Mouse (Mus musculus): Measurements from ENCODE around the gene Gm20521. TPM values are rescaled to one million over a fixed set of nuclear protein-coding genes. Genes with fewer than 3 reads are reported as not detected.
A peak's percentile ranks its signal among the peaks of the same experiment; 100 is the strongest.
"Not testable (repeated sequence)": the region's sequence is repeated elsewhere in the genome, so short reads cannot be mapped to it uniquely, and the experiment has no call there.

Gm20521 gene
- total RNA-seq, 2 experiments from 2014 or later: 2.3 to 4.1 TPM

- DNase-seq (ENCODE audit: low spot score in 2 of 2): peak in 1 of 2 experiments; percentile 32
Observed at GRCm38 (mm10) chr14:54935904-54936830, 52.9 kb downstream of the Gm20521 start, which contains the start of gene Cmtm5. Gene Cmtm5, plus strand, starts transcription at chr14:54936261.

GRCm38 (mm10) chr14:54936831-54937160 is 53.6 kb downstream of the Gm20521 start:
- DNase-seq (ENCODE audit: low spot score in 2 of 2): no peak

GRCm38 (mm10) chr14:54937361-54938182 is 54.3 kb downstream of the Gm20521 start:
- no peak for DNase-seq (ENCODE audit: low spot score in 2 of 2)

GRCm38 (mm10) chr14:54938431-54939219 is 55.4 kb downstream of the Gm20521 start:
- DNase-seq (ENCODE audit: low spot score in 2 of 2): no peak

DNA sequence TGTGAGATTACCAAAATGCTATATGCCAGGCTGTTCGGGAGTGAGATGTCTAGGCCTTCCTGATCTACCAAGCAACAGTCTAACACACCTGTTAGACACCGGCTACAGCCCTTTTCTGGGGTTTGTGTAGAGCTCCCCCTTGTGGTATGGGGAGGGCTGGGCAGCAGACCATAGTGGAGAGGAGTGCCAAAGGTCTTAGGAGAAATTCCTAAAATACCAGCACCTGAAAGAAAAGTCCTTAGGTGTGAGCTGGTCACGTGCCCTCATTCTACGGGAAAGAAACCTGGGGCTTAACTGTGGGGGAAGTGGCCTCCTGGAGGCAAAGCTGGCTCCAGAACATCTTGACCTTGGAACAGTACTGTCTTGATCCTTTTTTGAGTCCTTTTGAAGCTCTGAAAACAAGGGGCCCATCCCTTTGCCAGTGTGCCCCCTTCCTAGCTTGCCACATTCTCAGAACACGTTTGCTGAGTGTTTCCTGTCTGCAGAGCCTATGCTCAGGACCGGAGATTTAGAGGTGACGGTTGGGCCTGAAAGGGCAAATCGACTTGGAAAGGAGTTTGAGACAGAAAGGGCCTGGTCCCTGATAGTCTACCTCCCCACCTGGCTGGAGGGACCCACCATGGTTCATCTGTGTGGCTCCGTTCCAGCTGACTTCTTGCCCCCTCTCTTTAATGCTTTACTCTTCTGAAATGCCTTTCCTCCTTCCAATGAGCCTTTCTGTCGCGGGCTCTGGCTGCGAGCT is 56.4 kb downstream of the Gm20521 start:
- DNase-seq (ENCODE audit: low spot score in 2 of 2): no peak

- DNase-seq (ENCODE audit: low spot score in 2 of 2): no peak
Observed at GRCm38 (mm10) chr14:54940176-54940530, 56.9 kb downstream of the Gm20521 start.

- DNase-seq (ENCODE audit: low spot score in 2 of 2): no peak
Observed at GRCm38 (mm10) chr14:54941024-54941978, 58.1 kb downstream of the Gm20521 start.

DNA sequence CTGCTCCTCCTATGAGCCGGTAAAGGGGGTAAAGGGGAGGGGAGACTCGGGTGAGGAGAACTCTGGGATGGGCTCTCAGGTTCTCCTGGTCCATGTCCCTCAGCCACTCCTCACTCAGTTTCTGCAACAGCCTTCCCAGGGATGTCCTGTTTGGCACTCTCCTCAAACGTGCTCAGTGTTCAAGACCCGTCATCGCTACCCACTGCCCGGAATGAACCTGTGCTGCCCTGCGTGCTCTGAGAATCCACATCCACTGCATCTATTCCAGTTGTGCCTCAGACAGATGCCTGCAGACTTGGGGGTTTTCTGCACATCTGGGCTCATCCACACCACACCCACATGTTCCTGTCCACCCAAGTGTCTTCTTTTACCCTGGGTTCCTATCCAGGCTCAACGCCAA is 59.2 kb downstream of the Gm20521 start:
- no peak for DNase-seq (ENCODE audit: low spot score in 2 of 2)

GRCm38 (mm10) chr14:54943971-54944370 is 60.7 kb downstream of the Gm20521 start:
- DNase-seq (ENCODE audit: low spot score in 2 of 2): no peak

GRCm38 (mm10) chr14:54944939-54945338 is 61.7 kb downstream of the Gm20521 start:
- DNase-seq (ENCODE audit: low spot score in 2 of 2): no peak

- no peak for DNase-seq (ENCODE audit: low spot score in 2 of 2)
Observed at GRCm38 (mm10) chr14:54945975-54946704, 62.9 kb downstream of the Gm20521 start.

GRCm38 (mm10) chr14:54947008-54947407 is 63.8 kb downstream of the Gm20521 start:
- not testable (repeated sequence) for DNase-seq (ENCODE audit: low spot score in 2 of 2)

Other genes with a start within 250 kb of the Gm20521 start
- gene Gm17606, start 242.5 kb upstream of the Gm20521 start, total RNA-seq (2021): not detected
- 1 to 10 TPM; 3.2 to 3.5 TPM for gene Cdh24, start 242.1 kb upstream of the Gm20521 start, total RNA-seq (2021)
- gene 1700123O20Rik, start 197.2 kb upstream of the Gm20521 start, total RNA-seq (2021): 10 to 100 TPM; 25.4 to 27.1 TPM
- gene Acin1, start 196.5 kb upstream of the Gm20521 start, total RNA-seq (2021): 100 to 1,000 TPM; 134 to 165 TPM
- gene Gm29776, start 184.6 kb upstream of the Gm20521 start, total RNA-seq (2021): under 1 TPM in 1 of 2 experiments, not detected in 1; 0.16 TPM
- gene Cebpe, start 171.3 kb upstream of the Gm20521 start, total RNA-seq (2021): not detected
- 1 to 10 TPM; 6.5 to 8.8 TPM for gene Slc7a8, start 101.5 kb upstream of the Gm20521 start, total RNA-seq (2021)
- gene Rnf212b, start 69.3 kb upstream of the Gm20521 start, total RNA-seq (2021): not detected
- gene Homez, start 12.5 kb upstream of the Gm20521 start, total RNA-seq (2021): 1 to 10 TPM; 8.0 to 9.3 TPM
- 1 to 10 TPM; 8.1 to 9.2 TPM for gene Ppp1r3e, start 5.9 kb upstream of the Gm20521 start, total RNA-seq (2021)
- gene Bcl2l2, start 64 bp upstream of the Gm20521 start, total RNA-seq (2021): 10 to 100 TPM; 35.4 to 38.7 TPM
- 100 to 1,000 TPM; 120 to 149 TPM for gene Pabpn1, start 9.1 kb downstream of the Gm20521 start, total RNA-seq (2021)
- gene Slc22a17, start 29.7 kb downstream of the Gm20521 start, total RNA-seq (2021): 10 to 100 TPM; 22.5 to 27.5 TPM
- 10 to 100 TPM; 31.1 to 32.4 TPM for gene Efs, start 42.7 kb downstream of the Gm20521 start, total RNA-seq (2021)
- not detected for gene Il25, start 49.3 kb downstream of the Gm20521 start, total RNA-seq (2021)
- 1 to 10 TPM; 3.8 to 4.1 TPM for gene Cmtm5, start 52.8 kb downstream of the Gm20521 start, total RNA-seq (2021)
- gene Myh6, start 83.5 kb downstream of the Gm20521 start, total RNA-seq (2021): 100 to 1,000 TPM; 112 to 118 TPM
- gene Gm17428, start 93.5 kb downstream of the Gm20521 start, total RNA-seq (2021): not detected
- 100 to 1,000 TPM; 492 to 506 TPM for gene Myh7, start 111.2 kb downstream of the Gm20521 start, total RNA-seq (2021)
- gene Ngdn, start 132.0 kb downstream of the Gm20521 start, total RNA-seq (2021): 10 to 100 TPM; 29.2 to 32.7 TPM
- gene Zfhx2, start 208.9 kb downstream of the Gm20521 start, total RNA-seq (2021): 1 to 10 TPM; 2.9 to 4.0 TPM
- 10 to 100 TPM; 12.9 to 14.0 TPM for gene Thtpa, start 211.3 kb downstream of the Gm20521 start, total RNA-seq (2021)
- 1 to 10 TPM; 6.5 to 8.3 TPM for gene Ap1g2, start 223.2 kb downstream of the Gm20521 start, total RNA-seq (2021)
- 1 to 10 TPM; 1.3 to 2.0 TPM for gene Jph4, start 233.5 kb downstream of the Gm20521 start, total RNA-seq (2021)

All from gastrocnemius, postnatal 4 days (tissue).